Mouse (Mus musculus) stomach, embryonic 16.5 days (tissue): ENCODE results near the gene Hmgb1. TPM values are rescaled to one million over a fixed set of nuclear protein-coding genes. Genes with fewer than 3 reads are reported as not detected.

Source experiments
- ATAC-seq: fragments of 200-750 bp; cut with Nextera tagmentation; 2 replicates; pipeline ENCODE4 v1.8.0; 2017; ENCODE audit warnings: moderate number of reproducible peaks, moderate TSS enrichment; ENCODE audit not compliant: insufficient read depth, low FRiP score
- H3K27ac ChIP-seq: fragments of 300-500 bp; sonication (generic); 2 replicates; pipeline ENCODE4 v1.5.1; 2014; ENCODE audit warnings: low read length
- H3K27me3 ChIP-seq: fragments of 300-500 bp; sonication (generic); 2 replicates; pipeline ENCODE4 v1.6.1; 2014; ENCODE audit warnings: low read length, control low read depth, mixed read lengths; ENCODE audit not compliant: control insufficient read depth, insufficient read depth
- H3K36me3 ChIP-seq: fragments of 300-500 bp; sonication (generic); 2 replicates; pipeline ENCODE4 v1.6.1; 2014; ENCODE audit warnings: low read length; ENCODE audit not compliant: control insufficient read depth, insufficient read depth
- H3K4me1 ChIP-seq: fragments of 300-500 bp; sonication (generic); 2 replicates; pipeline ENCODE4 v1.6.1; 2014; ENCODE audit warnings: low read length, control low read depth, mixed read lengths; ENCODE audit not compliant: control insufficient read depth, insufficient read depth
- H3K4me2 ChIP-seq: fragments of 300-500 bp; sonication (generic); 2 replicates; pipeline ENCODE4 v1.6.1; 2014; ENCODE audit warnings: low read depth, low read length, mixed read lengths
- H3K4me3 ChIP-seq: fragments of 300-500 bp; sonication (generic); replicated peaks from 2 replicates; pipeline ENCODE4 v1.5.1; 2014; ENCODE audit warnings: mild to moderate bottlenecking, low read length
- H3K9ac ChIP-seq: fragments of 300-500 bp; sonication (generic); 2 replicates; pipeline ENCODE4 v1.6.1; 2014; ENCODE audit warnings: low read length
- H3K9me3 ChIP-seq: fragments of 300-500 bp; sonication (generic); replicated peaks from 2 replicates; pipeline ENCODE4 v1.6.1; 2016; ENCODE audit warnings: low read length, control low read depth; ENCODE audit not compliant: control insufficient read depth
- WGBS: fragments of 180-500 bp; shearing (Covaris S2); extraction: QIAGEN DNeasy Blood & Tissue Kit; methylation state at CpG from one replicate; pipeline ENCODE4 v1.1.7; 2014; 5-methylcytosine and 5-hydroxymethylcytosine counted together
- polyA plus RNA-seq: library from polyadenylated mRNA; unstranded; fragments of >200 nt; fragmentation: Nextera tagmentation; extraction: Ambion mirVana; gene quantifications from 2 replicates; pipeline ENCODE4 v1.2.1, GENCODE M21; 2015

Gene Hmgb1
- polyA plus RNA-seq, 1 experiment from 2014 or later, result 1,078 TPM

DNA sequence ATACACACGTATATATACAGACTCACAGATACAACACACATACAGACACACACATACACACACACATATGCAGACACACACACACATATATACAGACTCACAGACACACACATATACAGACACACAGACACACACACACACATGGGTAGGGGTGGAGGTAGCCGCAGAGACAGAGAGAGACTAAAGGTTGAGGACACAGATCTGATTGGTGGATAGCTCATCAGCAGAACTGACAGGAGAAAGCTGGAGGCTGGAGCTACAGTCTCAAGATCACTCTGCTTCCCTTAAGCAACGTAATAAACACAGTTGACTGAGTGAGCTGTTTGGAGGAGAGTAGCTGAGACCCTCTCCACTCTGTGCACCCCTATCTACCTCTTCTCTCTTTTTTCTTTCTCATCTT is 75.1 kb downstream of the Hmgb1 start:
- Histone ChIP-seq H3K4me1 (no peaks in the 10 kb centered on the region), H3K4me3 (no peak overlapping the region), H3K27ac (no peak overlapping the region), H3K9ac (no peak overlapping the region), H3K4me2 (no peak overlapping the region), H3K36me3 (no peaks in the 10 kb centered on the region), H3K9me3 (no peaks in the 10 kb centered on the region), H3K27me3 (no peaks in the 10 kb centered on the region)
- no peak for ATAC-seq
- 71% methylated on average over 3 of the region's 3 CpGs for WGBS

GRCm38 (mm10) chr5:149108178-149108577 is 76.1 kb downstream of the Hmgb1 start:
- no peaks in the 10 kb centered on the region for H3K4me1 ChIP-seq
- H3K27ac ChIP-seq, result no peak overlapping the region
- no peaks in the 10 kb centered on the region for H3K9me3 ChIP-seq
- WGBS, result 64% methylated on average over 15 of the region's 15 CpGs
- H3K9ac ChIP-seq, result no peak overlapping the region
- ATAC-seq, result no peak
- H3K4me2 ChIP-seq, result no peak overlapping the region
- H3K4me3 ChIP-seq, result no peak overlapping the region
- no peaks in the 10 kb centered on the region for H3K27me3 ChIP-seq
- no peaks in the 10 kb centered on the region for H3K36me3 ChIP-seq

DNA sequence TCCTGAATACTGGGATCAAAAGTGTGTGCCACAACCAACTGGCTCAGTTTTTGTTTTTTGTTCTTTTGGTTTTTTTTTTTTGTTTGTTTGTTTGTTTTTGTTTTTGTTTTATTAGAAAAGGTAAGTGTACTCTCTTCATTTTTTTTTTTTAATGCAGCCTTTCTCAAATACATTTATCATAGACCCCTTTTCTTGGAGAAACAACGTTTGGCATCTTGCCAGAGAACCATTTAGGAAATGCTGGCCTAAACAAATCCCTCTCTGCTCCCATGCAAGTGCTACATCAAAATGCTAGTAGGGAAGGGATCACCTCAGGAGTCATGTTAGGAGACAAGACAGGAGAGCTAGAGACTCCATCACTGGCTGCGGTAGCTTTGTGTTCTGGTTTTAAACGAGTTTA is 76.7 kb downstream of the Hmgb1 start:
- no peak overlapping the region for H3K4me3 ChIP-seq
- no peak for ATAC-seq
- no peak overlapping the region for H3K9ac ChIP-seq
- 38% methylated on average over 3 of the region's 3 CpGs for WGBS
- H3K9me3 ChIP-seq, result no peaks in the 10 kb centered on the region
- H3K27me3 ChIP-seq, result no peaks in the 10 kb centered on the region
- H3K27ac ChIP-seq, result no peak overlapping the region
- no peak overlapping the region for H3K4me2 ChIP-seq
- no peaks in the 10 kb centered on the region for H3K4me1 ChIP-seq
- H3K36me3 ChIP-seq, result no peaks in the 10 kb centered on the region

- 83% methylated on average over 8 of the region's 8 CpGs for WGBS
- ATAC-seq, result no peak
- H3K9me3 ChIP-seq, result no peaks in the 10 kb centered on the region
Measured at GRCm38 (mm10) chr5:149104096-149104725, 80.1 kb downstream of the Hmgb1 start.

GRCm38 (mm10) chr5:149101869-149102268 is 82.4 kb downstream of the Hmgb1 start:
- no peak for ATAC-seq
- 86% methylated on average over 6 of the region's 6 CpGs for WGBS
- H3K4me1 ChIP-seq, result no peaks in the 10 kb centered on the region

More at GRCm38 (mm10) chr5:149104096-149104725, 80.1 kb downstream of the Hmgb1 start:
- no peaks in the 10 kb centered on the region for H3K27me3 ChIP-seq
- no peaks in the 10 kb centered on the region for H3K4me1 ChIP-seq
- H3K27ac ChIP-seq, result no peak overlapping the region
- H3K4me3 ChIP-seq, result no peak overlapping the region
- no peaks in the 10 kb centered on the region for H3K36me3 ChIP-seq
- H3K9ac ChIP-seq, result no peak overlapping the region
- no peak overlapping the region for H3K4me2 ChIP-seq

GRCm38 (mm10) chr5:149100091-149100490 is 84.2 kb downstream of the Hmgb1 start:
- Histone ChIP-seq H3K27ac (no peak overlapping the region), H3K4me3 (no peak overlapping the region), H3K4me2 (no peak overlapping the region), H3K36me3 (no peaks in the 10 kb centered on the region), H3K4me1 (no peaks in the 10 kb centered on the region), H3K9ac (no peak overlapping the region), H3K27me3 (no peaks in the 10 kb centered on the region), H3K9me3 (no peaks in the 10 kb centered on the region)
- no peak for ATAC-seq
- 72% methylated on average over 3 of the region's 3 CpGs for WGBS

More at GRCm38 (mm10) chr5:149101869-149102268, 82.4 kb downstream of the Hmgb1 start:
- Histone ChIP-seq H3K4me2 (no peak overlapping the region), H3K27me3 (no peaks in the 10 kb centered on the region), H3K4me3 (no peak overlapping the region), H3K9me3 (no peaks in the 10 kb centered on the region), H3K36me3 (no peaks in the 10 kb centered on the region), H3K9ac (no peak overlapping the region), H3K27ac (no peak overlapping the region)

DNA sequence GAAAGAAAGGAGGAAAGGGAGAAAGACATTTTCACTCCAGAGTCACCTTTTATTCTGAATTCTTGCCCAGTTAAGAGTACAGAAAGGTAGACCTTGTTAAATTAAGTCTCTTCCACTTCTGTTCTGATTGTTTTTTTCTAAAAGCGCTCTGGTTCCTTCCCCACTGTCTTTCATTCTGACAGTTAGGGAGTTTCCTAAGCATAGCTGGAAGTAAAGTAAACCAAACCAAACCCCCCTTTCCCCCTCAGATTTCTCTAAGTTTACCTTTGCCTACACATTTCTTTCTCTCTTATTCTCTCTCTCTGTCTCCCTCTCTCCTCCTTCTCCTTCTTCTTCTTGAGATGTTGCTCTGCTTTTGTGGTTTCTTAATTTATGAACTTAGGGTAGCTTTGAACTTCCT is 85.3 kb downstream of the Hmgb1 start:
- Histone ChIP-seq H3K9me3 (no peaks in the 10 kb centered on the region), H3K4me3 (no peak overlapping the region), H3K4me1 (no peaks in the 10 kb centered on the region), H3K9ac (no peak overlapping the region), H3K4me2 (no peak overlapping the region), H3K36me3 (no peaks in the 10 kb centered on the region), H3K27me3 (no peaks in the 10 kb centered on the region), H3K27ac (no peak overlapping the region)
- 59% methylated on average over 1 of the region's 1 CpGs for WGBS
- ATAC-seq, result no peak

GRCm38 (mm10) chr5:149097841-149098240 is 86.4 kb downstream of the Hmgb1 start:
- Histone ChIP-seq H3K4me3 (no peak overlapping the region), H3K4me2 (no peak overlapping the region)

DNA sequence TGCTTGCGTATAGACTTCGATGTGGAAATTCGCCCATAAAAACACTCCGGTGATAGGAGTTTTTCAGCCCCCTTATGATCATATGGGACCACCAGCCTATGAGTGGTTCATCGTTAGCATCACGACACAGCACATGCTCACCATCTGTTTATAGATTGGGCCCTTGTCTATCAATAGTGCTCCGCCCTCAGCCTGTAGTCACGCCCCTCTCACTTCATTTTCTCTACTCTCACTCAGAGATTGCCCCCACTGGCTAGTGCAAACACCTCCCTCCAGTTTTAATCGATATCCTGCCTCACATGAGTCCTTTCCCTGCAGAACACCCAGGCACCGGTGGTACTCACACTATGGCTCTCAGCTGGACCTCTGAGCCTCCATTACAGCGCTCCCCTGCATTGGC is 88.0 kb downstream of the Hmgb1 start:
- WGBS, result 48% methylated on average over 11 of the region's 11 CpGs
- Histone ChIP-seq H3K27ac (no peak overlapping the region), H3K9me3 (no peaks in the 10 kb centered on the region), H3K4me1 (no peaks in the 10 kb centered on the region), H3K4me2 (no peak overlapping the region), H3K4me3 (no peak overlapping the region), H3K27me3 (no peaks in the 10 kb centered on the region), H3K9ac (no peak overlapping the region), H3K36me3 (no peaks in the 10 kb centered on the region)
- no peak for ATAC-seq

More at GRCm38 (mm10) chr5:149097841-149098240, 86.4 kb downstream of the Hmgb1 start:
- Histone ChIP-seq H3K9ac (no peak overlapping the region), H3K27ac (no peak overlapping the region), H3K36me3 (no peaks in the 10 kb centered on the region), H3K9me3 (no peaks in the 10 kb centered on the region), H3K27me3 (no peaks in the 10 kb centered on the region), H3K4me1 (no peaks in the 10 kb centered on the region)
- no peak for ATAC-seq
- WGBS, result 88% methylated on average over 5 of the region's 5 CpGs
